In genomic region chr10:94515179-94515545, GRCm38 (mm10) we compare ENCODE assay signal across 8 mouse cellular contexts.
DNase-seq lines count a peak whose midpoint lies in the region; ATAC-seq lines count a peak whose summit lies in the region.

No protein-coding gene starts in this region.

- under 1% methylated on average over 34 of the region's 34 CpGs for WGBS in intestine, embryonic 15.5 days
- WGBS in limb, embryonic 12.5 days: 1% methylated on average over 30 of the region's 34 CpGs
- under 1% methylated on average over 34 of the region's 34 CpGs for WGBS in midbrain, embryonic 10.5 days

- H3K36me3 ChIP-seq in intestine, embryonic 15.5 days: no peaks in the 10 kb centered on the region
- H3K36me3 ChIP-seq in limb, embryonic 12.5 days: no peaks in the 10 kb centered on the region
- H3K36me3 ChIP-seq in midbrain, embryonic 10.5 days: no peaks in the 10 kb centered on the region

- peak overlapping the region; percentile 82 for H3K4me2 ChIP-seq in intestine, embryonic 15.5 days (replicated peaks)
- peak overlapping the region; percentile 89 for H3K4me2 ChIP-seq in limb, embryonic 12.5 days

- intact Hi-C loops in gastrocnemius, postnatal 14 days (cut with DNase I; ENCODE audit: low total_unique reads): loop anchor here (10.0 kb wide), 1 partner anchor 50 kb away; no protein-coding TSS in a partner anchor

- H3K27ac ChIP-seq in intestine, embryonic 15.5 days: peak overlapping the region; percentile 74
- H3K27ac ChIP-seq in limb, embryonic 12.5 days: peak overlapping the region; percentile 79
- peak overlapping the region; percentile 89 for H3K27ac ChIP-seq in midbrain, embryonic 10.5 days (replicated peaks)

- 0 out of 2 replicates have a peak, but pooled peaks cover 7% of the 10 kb centered on the region for H3K4me1 ChIP-seq in intestine, embryonic 15.5 days (replicated peaks)
- H3K4me1 ChIP-seq in limb, embryonic 12.5 days (replicated peaks): peaks cover 28% of the 10 kb centered on the region
- H3K4me1 ChIP-seq in midbrain, embryonic 10.5 days: peaks cover 31% of the 10 kb centered on the region

- peak; percentile 53 for DNase-seq in T-cell, adult 2 months (ENCODE audit: low spot score)
- DNase-seq in gastrocnemius, postnatal 14 days: peak; percentile 83
- DNase-seq in midbrain, embryonic 10.5 days (ENCODE audit: low spot score): peak; percentile 82
- peak; percentile 70 for DNase-seq in right cerebral cortex, postnatal 4 days
- DNase-seq in c-Kit-positive CD71-positive TER-119-positive erythroid progenitor cells, embryonic 14.5 days (ENCODE audit: low spot score): no peak

- H3K9me3 ChIP-seq in intestine, embryonic 15.5 days: no peaks in the 10 kb centered on the region
- H3K9me3 ChIP-seq in limb, embryonic 12.5 days: no peaks in the 10 kb centered on the region
- no peaks in the 10 kb centered on the region for H3K9me3 ChIP-seq in midbrain, embryonic 10.5 days (replicated peaks)

- ATAC-seq in common myeloid progenitor, adult 5-6 weeks (replicated peaks; ENCODE audit: low read depth, poor library complexity, severe bottlenecking): peak; percentile 83
- ATAC-seq in intestine, embryonic 15.5 days: peak; percentile 91
- ATAC-seq in limb, embryonic 12.5 days (ENCODE audit: insufficient number of reproducible peaks, insufficient read depth, low FRiP score, low TSS enrichment, low read depth): peak; percentile 73

- H3K9ac ChIP-seq in intestine, embryonic 15.5 days: peak overlapping the region; percentile 78
- peak overlapping the region; percentile 74 for H3K9ac ChIP-seq in limb, embryonic 12.5 days (replicated peaks)

- peak overlapping the region; percentile 82 for H3K4me3 ChIP-seq in intestine, embryonic 15.5 days (replicated peaks)
- H3K4me3 ChIP-seq in limb, embryonic 12.5 days (replicated peaks): peak overlapping the region; percentile 75
- peak overlapping the region; percentile 86 for H3K4me3 ChIP-seq in midbrain, embryonic 10.5 days

- no peaks in the 10 kb centered on the region for H3K27me3 ChIP-seq in intestine, embryonic 15.5 days (replicated peaks)
- H3K27me3 ChIP-seq in limb, embryonic 12.5 days: peaks cover 44% of the 10 kb centered on the region
- peaks cover 81% of the 10 kb centered on the region for H3K27me3 ChIP-seq in midbrain, embryonic 10.5 days (ENCODE audit: low read depth, poor library complexity, severe bottlenecking)
